Mouse (Mus musculus): ENCODE results near the gene Tecta.

GRCm38 (mm10) chr9:42332692-42333091, 67.0 kb downstream of the Tecta start:
- TF ChIP-seq CTCF (IDR thresholded peaks at IDR 0.05; ENCODE audit: low read depth, low read length), result no peak
- no peak for TF ChIP-seq TAL1 (conservative IDR thresholded peaks at IDR 0.05; ENCODE audit: low read depth, low read length)
- TF ChIP-seq GATA1 (IDR thresholded peaks at IDR 0.05; ENCODE audit: borderline replicate concordance, low read length), result no peak
- no peak for TF ChIP-seq POLR2AphosphoS5 (IDR thresholded peaks at IDR 0.05; ENCODE audit: insufficient replicate concordance, low read depth, low read length)
- TF ChIP-seq GATA2 (IDR thresholded peaks at IDR 0.05; ENCODE audit: borderline replicate concordance, low read depth, low read length), result no peak

Data from G1E (cell line).